Comparison of ENCODE assay signal across 8 mouse cellular contexts in genomic region chrX:58620403-58620802, GRCm38 (mm10).
DNase-seq lines count a peak whose midpoint lies in the region; ATAC-seq lines count a peak whose summit lies in the region.

No protein-coding gene starts in this region.

- H3K9me3 ChIP-seq in hindbrain, embryonic 10.5 days = no peaks in the 10 kb centered on the region
- H3K9me3 ChIP-seq in hindbrain, embryonic 13.5 days = no peaks in the 10 kb centered on the region
- no peaks in the 10 kb centered on the region for H3K9me3 ChIP-seq in midbrain, embryonic 11.5 days (ENCODE audit: control insufficient read depth, low read length)

- H3K27me3 ChIP-seq in hindbrain, embryonic 10.5 days (ENCODE audit: insufficient read depth, poor library complexity, severe bottlenecking) = no peaks in the 10 kb centered on the region
- H3K27me3 ChIP-seq in hindbrain, embryonic 13.5 days = no peaks in the 10 kb centered on the region
- no peaks in the 10 kb centered on the region for H3K27me3 ChIP-seq in midbrain, embryonic 11.5 days (ENCODE audit: control insufficient read depth, insufficient read depth, low read length)

- H3K4me3 ChIP-seq in hindbrain, embryonic 10.5 days = no peak overlapping the region
- no peak overlapping the region for H3K4me3 ChIP-seq in hindbrain, embryonic 13.5 days
- H3K4me3 ChIP-seq in midbrain, embryonic 11.5 days (ENCODE audit: low read depth, low read length) = no peak overlapping the region

- no peaks in the 10 kb centered on the region for H3K4me1 ChIP-seq in hindbrain, embryonic 10.5 days (replicated peaks)
- H3K4me1 ChIP-seq in hindbrain, embryonic 13.5 days (replicated peaks) = no peaks in the 10 kb centered on the region
- H3K4me1 ChIP-seq in midbrain, embryonic 11.5 days (ENCODE audit: control insufficient read depth, insufficient read depth, low read length) = no peaks in the 10 kb centered on the region

- peak; percentile 12 for DNase-seq in hindbrain, embryonic 10.5 days (ENCODE audit: low spot score)
- peak; percentile 15 for DNase-seq in MN1 (ENCODE audit: low spot score)
- DNase-seq in embryo, embryonic 10 days (ENCODE audit: low spot score) = peak; percentile 24
- DNase-seq in kidney, postnatal 14 days = peak; percentile 0
- DNase-seq in midbrain, embryonic 11.5 days (ENCODE audit: low spot score, missing footprints) = peak; percentile 86
- no peak for DNase-seq in thymus, postnatal 14 days
- no peak for DNase-seq in B cell, adult 2 months

- no peak for ATAC-seq in hindbrain, embryonic 13.5 days (ENCODE audit: low FRiP score)
- ATAC-seq in midbrain, embryonic 11.5 days (ENCODE audit: low FRiP score) = no peak

- WGBS in hindbrain, embryonic 10.5 days = 60% methylated on average over 2 of the region's 2 CpGs
- WGBS in hindbrain, embryonic 13.5 days = 49% methylated on average over 2 of the region's 2 CpGs
- WGBS in midbrain, embryonic 11.5 days = 63% methylated on average over 2 of the region's 2 CpGs

- no peak overlapping the region for H3K9ac ChIP-seq in hindbrain, embryonic 13.5 days
- H3K9ac ChIP-seq in midbrain, embryonic 11.5 days (ENCODE audit: low read length) = no peak overlapping the region

- no peak overlapping the region for H3K4me2 ChIP-seq in hindbrain, embryonic 13.5 days
- H3K4me2 ChIP-seq in midbrain, embryonic 11.5 days = no peak overlapping the region

- H3K36me3 ChIP-seq in hindbrain, embryonic 10.5 days = no peaks in the 10 kb centered on the region
- no peaks in the 10 kb centered on the region for H3K36me3 ChIP-seq in hindbrain, embryonic 13.5 days
- no peaks in the 10 kb centered on the region for H3K36me3 ChIP-seq in midbrain, embryonic 11.5 days (ENCODE audit: control insufficient read depth, insufficient read depth, low read length)

- H3K27ac ChIP-seq in hindbrain, embryonic 10.5 days = no peak overlapping the region
- H3K27ac ChIP-seq in hindbrain, embryonic 13.5 days = no peak overlapping the region
- no peak overlapping the region for H3K27ac ChIP-seq in midbrain, embryonic 11.5 days (ENCODE audit: low read depth, low read length)

Comparison
In these comparisons a context has a peak if more than half of its experiments do, and no peak if none do; other contexts are left out.
1. DNase-seq: peak in hindbrain, embryonic 10.5 days (single experiment), MN1 (single experiment), embryo, embryonic 10 days (single experiment), kidney, postnatal 14 days (single experiment) and midbrain, embryonic 11.5 days (single experiment); none in thymus, postnatal 14 days (single experiment) and B cell, adult 2 months (0 of 2).